Mouse (Mus musculus) embryonic facial prominence, embryonic 13.5 days (tissue): ENCODE results near the gene Cnot10. TPM values are rescaled to one million over a fixed set of nuclear protein-coding genes. Genes with fewer than 3 reads are reported as not detected.
A peak's percentile ranks its signal among the peaks of the same experiment; 100 is the strongest.

Experiments
- ATAC-seq: fragments of 200-750 bp; cut with Nextera tagmentation; 2 replicates; pipeline ENCODE4 v1.8.0; 2017; ENCODE audit warnings: low read depth; ENCODE audit not compliant: insufficient number of reproducible peaks, insufficient read depth, low FRiP score, low TSS enrichment
- H3K27ac ChIP-seq: fragments of 300-500 bp; sonication (generic); 2 replicates; pipeline ENCODE4 v1.5.1; 2015; ENCODE audit warnings: moderate library complexity, mild to moderate bottlenecking, inconsistent platforms
- H3K27me3 ChIP-seq: fragments of 300-500 bp; sonication (generic); 2 replicates; pipeline ENCODE4 v1.6.1; 2015; ENCODE audit warnings: mild to moderate bottlenecking, inconsistent platforms
- H3K36me3 ChIP-seq: fragments of 300-500 bp; sonication (generic); 2 replicates; pipeline ENCODE4 v1.6.1; 2015; ENCODE audit warnings: mild to moderate bottlenecking, inconsistent platforms
- H3K4me1 ChIP-seq: fragments of 300-500 bp; sonication (generic); 2 replicates; pipeline ENCODE4 v1.6.1; 2015; ENCODE audit warnings: inconsistent platforms
- H3K4me2 ChIP-seq: fragments of 300-500 bp; sonication (generic); 2 replicates; pipeline ENCODE4 v1.6.1; 2015; ENCODE audit warnings: moderate library complexity, mild to moderate bottlenecking, inconsistent platforms
- H3K4me3 ChIP-seq: fragments of 300-500 bp; sonication (generic); 2 replicates; pipeline ENCODE4 v1.5.1; 2015; ENCODE audit warnings: mild to moderate bottlenecking, inconsistent platforms
- H3K9ac ChIP-seq: fragments of 300-500 bp; sonication (generic); 2 replicates; pipeline ENCODE4 v1.6.1; 2015; ENCODE audit warnings: mild to moderate bottlenecking, inconsistent platforms
- H3K9me3 ChIP-seq: fragments of 300-500 bp; sonication (generic); 2 replicates; pipeline ENCODE4 v1.6.1; 2016; ENCODE audit warnings: inconsistent platforms
- WGBS: fragments of 180-500 bp; shearing (Covaris S2); methylation state at CpG from one replicate; pipeline ENCODE4 v1.1.7; 2015; ENCODE audit warnings: mixed read lengths; 5-methylcytosine and 5-hydroxymethylcytosine counted together
- polyA plus RNA-seq: library from polyadenylated mRNA; unstranded; fragments of >200 nt; fragmentation: Nextera tagmentation; extraction: Ambion mirVana; gene quantifications from 2 replicates; pipeline ENCODE4 v1.2.1, GENCODE M21; 2015

The Cnot10 gene
- polyA plus RNA-seq, 1 experiment from 2014 or later = 77.0 TPM

DNA sequence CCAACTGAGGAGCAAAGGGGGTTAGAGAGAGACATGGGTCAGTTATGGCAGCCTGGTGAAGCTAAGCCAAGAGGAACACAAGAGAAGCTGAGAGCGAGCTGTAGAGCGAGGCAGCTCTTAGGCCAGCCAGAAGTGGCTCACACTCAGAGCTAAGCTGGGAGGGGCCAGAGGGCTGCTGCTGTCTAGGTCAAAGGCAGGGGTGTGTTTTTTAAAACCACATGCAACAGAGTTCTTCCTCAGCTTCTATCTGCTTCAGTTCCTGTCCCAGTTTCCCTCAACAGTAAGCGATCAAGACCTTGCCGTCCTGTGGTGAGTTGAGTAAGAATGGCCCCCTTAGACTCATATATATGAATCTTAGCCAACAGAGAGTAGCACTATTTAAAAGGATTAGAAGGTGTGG is 27.0 kb downstream of the Cnot10 start:
- H3K4me2 ChIP-seq = no peak overlapping the region
- 93% methylated on average over 4 of the region's 4 CpGs for WGBS
- peaks cover 81% of the 10 kb centered on the region for H3K36me3 ChIP-seq
- H3K27ac ChIP-seq = no peak overlapping the region
- H3K27me3 ChIP-seq = no peaks in the 10 kb centered on the region
- H3K9ac ChIP-seq = no peak overlapping the region
- no peak for ATAC-seq
- no peak overlapping the region for H3K4me3 ChIP-seq
- H3K9me3 ChIP-seq = no peaks in the 10 kb centered on the region
- no peaks in the 10 kb centered on the region for H3K4me1 ChIP-seq

DNA sequence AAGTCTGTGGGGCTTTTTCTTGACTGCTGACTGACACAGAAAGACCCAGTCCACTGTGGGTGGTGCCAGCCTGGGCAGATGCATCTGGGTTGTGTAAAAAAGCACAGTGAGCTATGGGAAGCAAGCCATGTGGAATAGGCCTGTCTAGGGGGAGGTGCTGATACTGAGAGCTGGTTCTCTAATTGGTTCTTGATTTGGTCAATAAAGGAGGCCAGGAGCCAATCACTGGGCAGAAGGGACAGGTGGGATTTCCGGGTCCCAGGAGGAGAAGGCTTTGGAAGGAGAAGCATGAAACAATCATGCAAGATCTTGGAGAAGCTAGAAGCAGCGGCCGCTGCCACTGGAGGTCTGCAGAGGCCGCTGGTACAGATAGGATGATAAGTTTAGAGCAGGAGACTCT is 27.4 kb downstream of the Cnot10 start:
- Histone ChIP-seq H3K27me3 (no peaks in the 10 kb centered on the region), H3K9me3 (no peaks in the 10 kb centered on the region), H3K9ac (no peak overlapping the region), H3K4me2 (no peak overlapping the region), H3K4me1 (no peaks in the 10 kb centered on the region), H3K4me3 (no peak overlapping the region), H3K27ac (no peak overlapping the region), H3K36me3 (peaks cover 81% of the 10 kb centered on the region)
- 91% methylated on average over 4 of the region's 4 CpGs for WGBS
- no peak for ATAC-seq

DNA sequence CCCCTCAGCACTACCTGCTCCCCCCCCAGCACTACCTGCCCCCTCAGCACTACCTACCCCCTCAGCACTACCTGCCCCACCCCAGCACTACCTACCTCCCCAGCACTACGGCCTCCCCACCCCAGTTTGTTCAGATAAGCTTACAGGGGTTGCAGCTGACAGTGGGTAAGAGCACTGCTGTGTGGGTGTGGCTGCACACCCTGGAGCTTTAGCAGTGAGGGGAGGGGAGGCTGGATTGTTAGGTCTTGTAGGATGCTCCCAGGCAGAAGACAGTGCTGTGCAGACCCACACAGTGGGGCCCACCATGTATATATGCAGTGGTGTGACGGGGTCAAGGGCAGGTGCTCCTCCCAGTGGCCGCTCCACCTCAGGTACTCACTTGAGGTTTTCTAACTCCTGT is 29.7 kb downstream of the Cnot10 start:
- H3K9me3 ChIP-seq = no peaks in the 10 kb centered on the region
- no peak overlapping the region for H3K4me2 ChIP-seq
- H3K4me1 ChIP-seq = no peaks in the 10 kb centered on the region
- no peak overlapping the region for H3K27ac ChIP-seq
- 96% methylated on average over 3 of the region's 3 CpGs for WGBS
- H3K4me3 ChIP-seq = no peak overlapping the region
- peaks cover 86% of the 10 kb centered on the region for H3K36me3 ChIP-seq
- no peaks in the 10 kb centered on the region for H3K27me3 ChIP-seq
- no peak overlapping the region for H3K9ac ChIP-seq
- no peak for ATAC-seq

DNA sequence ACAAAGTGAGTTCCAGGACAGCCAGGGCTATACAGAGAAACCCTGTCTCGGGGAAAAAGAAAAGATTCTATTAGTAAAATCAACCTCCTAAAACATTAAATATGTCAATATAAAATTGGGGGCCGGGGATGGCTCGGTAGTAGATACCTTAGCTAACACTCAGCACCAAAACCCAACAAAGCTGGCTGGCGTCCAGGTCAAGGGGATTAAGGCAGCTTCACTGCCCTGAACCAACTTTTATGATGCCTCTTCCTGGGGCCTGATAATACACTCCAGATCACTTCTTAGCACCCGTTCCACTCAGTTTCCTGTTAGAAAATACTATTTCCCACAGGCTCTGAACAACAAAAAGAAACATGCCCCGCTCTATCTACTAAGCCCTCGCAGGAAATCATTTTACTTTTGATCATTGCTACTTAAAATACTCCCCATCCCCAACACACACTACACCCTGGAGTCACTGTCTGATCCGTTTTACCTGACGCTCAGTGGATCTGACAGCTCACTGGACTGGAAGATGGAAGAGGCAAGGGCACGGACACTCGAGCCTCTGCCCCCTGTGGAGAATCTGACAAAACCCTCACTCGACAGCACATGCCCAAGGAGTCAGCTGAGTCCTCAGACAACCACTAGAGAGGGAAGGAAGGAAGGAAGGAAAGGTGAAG is 36.0 kb downstream of the Cnot10 start:
- Histone ChIP-seq H3K4me1 (no peaks in the 10 kb centered on the region), H3K36me3 (peaks cover 70% of the 10 kb centered on the region)

DNA sequence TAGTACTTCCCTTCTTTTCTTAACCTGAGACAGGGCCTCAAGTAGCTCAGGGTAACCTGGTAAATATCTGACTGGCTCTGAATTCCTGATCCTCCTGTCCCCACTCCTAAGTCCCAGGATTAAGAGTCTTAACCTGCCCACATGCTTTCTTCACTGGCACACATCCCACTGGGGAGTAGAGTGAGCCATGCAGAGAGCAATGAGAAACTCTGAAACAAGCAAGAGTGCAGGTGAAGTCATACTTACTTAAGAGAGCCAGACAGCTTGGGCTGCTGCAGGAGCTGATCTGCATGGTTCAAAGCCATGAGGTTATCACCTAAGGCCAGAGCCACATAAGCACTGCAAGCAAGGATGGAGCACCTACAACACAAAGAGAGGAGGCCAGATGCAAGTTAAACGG is 38.9 kb downstream of the Cnot10 start:
- 74% methylated on average over 1 of the region's 1 CpGs for WGBS
- Histone ChIP-seq H3K4me3 (no peak overlapping the region), H3K9me3 (no peaks in the 10 kb centered on the region), H3K4me2 (no peak overlapping the region), H3K4me1 (no peaks in the 10 kb centered on the region), H3K27ac (no peak overlapping the region), H3K9ac (no peak overlapping the region), H3K27me3 (no peaks in the 10 kb centered on the region), H3K36me3 (peaks cover 72% of the 10 kb centered on the region)
- no peak for ATAC-seq

More for the DNA sequence above, 36.0 kb downstream of the Cnot10 start:
- ATAC-seq = no peak
- no peak overlapping the region for H3K9ac ChIP-seq
- H3K27ac ChIP-seq = no peak overlapping the region
- H3K27me3 ChIP-seq = no peaks in the 10 kb centered on the region
- no peaks in the 10 kb centered on the region for H3K9me3 ChIP-seq
- 66% methylated on average over 12 of the region's 12 CpGs for WGBS
- H3K4me3 ChIP-seq = no peak overlapping the region
- H3K4me2 ChIP-seq = no peak overlapping the region

- 42% methylated on average over 5 of the region's 5 CpGs for WGBS
- Histone ChIP-seq H3K27me3 (no peaks in the 10 kb centered on the region), H3K9ac (0 out of 2 replicates have a peak overlapping the region, but pooled peaks have one; percentile 67), H3K9me3 (no peaks in the 10 kb centered on the region), H3K4me1 (peaks cover 13% of the 10 kb centered on the region), H3K4me3 (no peak overlapping the region), H3K36me3 (peaks cover 44% of the 10 kb centered on the region), H3K4me2 (peak overlapping the region; percentile 77), H3K27ac (0 out of 2 replicates have a peak overlapping the region, but pooled peaks have one; percentile 58)
- no peak for ATAC-seq
Measured at GRCm38 (mm10) chr9:114585017-114585345, 55.0 kb downstream of the Cnot10 start.

DNA sequence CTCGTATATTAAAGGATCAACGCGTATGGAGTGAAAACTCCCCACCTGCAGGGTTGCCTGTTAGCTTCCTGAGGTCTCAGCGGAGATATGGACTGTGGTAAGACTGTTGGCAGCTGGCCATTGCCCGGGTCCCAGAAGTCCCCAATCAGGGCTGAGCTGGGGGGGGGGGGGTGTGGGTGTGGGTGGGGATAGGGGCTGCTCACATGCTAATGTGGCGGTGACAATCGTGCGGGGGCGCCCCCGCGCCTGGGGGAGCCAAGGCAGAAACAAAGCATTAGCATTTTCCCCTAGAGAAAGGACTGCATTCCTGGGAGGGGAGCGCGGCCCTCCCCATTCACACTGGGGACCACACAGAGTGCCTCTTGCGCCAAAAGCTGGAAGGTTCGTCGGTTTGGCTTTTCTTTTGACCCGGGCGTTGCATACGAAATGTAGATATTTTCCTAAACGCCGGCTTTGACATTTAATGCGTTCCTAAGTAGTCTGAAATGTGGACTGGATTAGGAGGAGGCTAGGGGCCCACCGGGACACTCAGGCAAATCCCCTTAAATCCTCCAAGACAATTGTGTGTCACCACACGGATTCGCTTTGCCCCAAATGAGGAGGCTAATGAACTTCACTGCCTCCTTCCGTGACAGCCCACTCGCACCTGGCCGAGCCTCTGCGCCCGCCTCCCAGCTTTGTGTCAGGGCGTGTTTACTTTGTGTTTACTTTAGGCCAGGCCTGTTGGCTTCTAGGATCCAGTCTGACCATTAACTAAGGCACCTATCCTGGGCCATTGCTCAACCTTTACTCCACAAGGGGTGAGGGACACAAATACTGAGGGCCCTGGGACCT is 55.6 kb downstream of the Cnot10 start:
- Histone ChIP-seq H3K9ac (peak overlapping the region; percentile 67), H3K36me3 (peaks cover 39% of the 10 kb centered on the region), H3K9me3 (no peaks in the 10 kb centered on the region), H3K27ac (peak overlapping the region; percentile 58), H3K4me3 (peak overlapping the region; percentile 45), H3K4me2 (peak overlapping the region; percentile 77), H3K4me1 (peaks cover 13% of the 10 kb centered on the region), H3K27me3 (no peaks in the 10 kb centered on the region)
- WGBS = 5% methylated on average over 31 of the region's 31 CpGs
- peak; percentile 56; the same call in 1 of the 2 replicates for ATAC-seq

DNA sequence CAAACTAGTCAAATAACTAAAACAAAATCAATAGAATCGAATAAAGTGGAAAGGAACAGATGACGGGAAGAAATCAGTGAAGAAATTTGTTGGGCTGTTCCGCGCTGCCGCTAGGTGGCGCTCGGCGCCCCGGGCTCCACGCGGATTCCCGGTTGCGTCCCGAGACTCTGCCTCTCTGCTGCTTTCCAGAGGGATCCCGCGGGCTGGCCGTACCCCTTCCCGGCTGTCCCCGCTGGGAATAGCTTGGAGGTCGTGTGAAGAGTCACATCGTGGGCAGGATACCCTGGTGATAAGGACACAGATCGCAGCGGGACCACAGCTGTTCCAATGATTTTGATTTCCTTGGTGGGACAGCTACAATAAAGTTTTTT is 56.2 kb downstream of the Cnot10 start:
- 0 out of 2 replicates have a peak, but pooled peaks have one; percentile 48 for ATAC-seq
- Histone ChIP-seq H3K27ac (peak overlapping the region; percentile 58; the same call in 1 of the 2 replicates), H3K27me3 (no peaks in the 10 kb centered on the region), H3K4me1 (peaks cover 13% of the 10 kb centered on the region), H3K36me3 (peaks cover 33% of the 10 kb centered on the region), H3K9ac (peak overlapping the region; percentile 67), H3K4me3 (peak overlapping the region; percentile 45), H3K4me2 (peak overlapping the region; percentile 77), H3K9me3 (no peaks in the 10 kb centered on the region)
- WGBS = 2% methylated on average over 23 of the region's 23 CpGs

DNA sequence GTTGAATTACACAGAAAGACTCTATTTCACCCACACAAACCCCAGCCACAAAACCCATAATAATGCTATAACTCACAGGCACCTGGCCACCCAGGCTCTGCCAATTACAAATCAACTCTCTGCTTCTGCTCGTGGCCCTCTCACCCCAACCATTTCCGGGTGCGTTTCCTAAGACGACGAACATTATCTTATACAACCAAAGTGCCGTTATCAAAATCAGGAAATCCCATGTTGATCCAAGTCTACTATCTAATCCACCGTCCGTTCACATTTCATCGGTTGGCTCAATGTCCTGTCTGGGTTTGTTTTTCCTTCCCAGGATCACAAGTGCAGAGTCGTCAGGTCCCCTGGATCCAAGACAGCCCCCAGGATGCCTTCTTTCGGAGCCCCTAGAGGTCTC is 61.3 kb downstream of the Cnot10 start:
- WGBS = 80% methylated on average over 11 of the region's 11 CpGs
- H3K9me3 ChIP-seq = no peaks in the 10 kb centered on the region
- H3K4me3 ChIP-seq = no peak overlapping the region
- ATAC-seq = no peak
- H3K36me3 ChIP-seq = no peaks in the 10 kb centered on the region
- H3K27me3 ChIP-seq = no peaks in the 10 kb centered on the region
- no peaks in the 10 kb centered on the region for H3K4me1 ChIP-seq
- no peak overlapping the region for H3K4me2 ChIP-seq
- H3K27ac ChIP-seq = no peak overlapping the region
- H3K9ac ChIP-seq = no peak overlapping the region

GRCm38 (mm10) chr9:114576001-114576400 is 64.0 kb downstream of the Cnot10 start:
- Histone ChIP-seq H3K36me3 (no peaks in the 10 kb centered on the region), H3K4me2 (no peak overlapping the region), H3K4me1 (no peaks in the 10 kb centered on the region), H3K27me3 (no peaks in the 10 kb centered on the region), H3K27ac (no peak overlapping the region), H3K4me3 (no peak overlapping the region), H3K9ac (no peak overlapping the region), H3K9me3 (no peaks in the 10 kb centered on the region)
- no peak for ATAC-seq
- WGBS = 68% methylated on average over 1 of the region's 1 CpGs

GRCm38 (mm10) chr9:114573528-114573927 is 66.5 kb downstream of the Cnot10 start:
- H3K4me3 ChIP-seq = no peak overlapping the region
- H3K4me1 ChIP-seq = no peaks in the 10 kb centered on the region
- 70% methylated on average over 5 of the region's 5 CpGs for WGBS
- H3K36me3 ChIP-seq = no peaks in the 10 kb centered on the region
- ATAC-seq = no peak
- no peaks in the 10 kb centered on the region for H3K27me3 ChIP-seq
- no peak overlapping the region for H3K27ac ChIP-seq
- no peak overlapping the region for H3K9ac ChIP-seq
- no peaks in the 10 kb centered on the region for H3K9me3 ChIP-seq
- no peak overlapping the region for H3K4me2 ChIP-seq
